Mouse (Mus musculus) heart, adult 2 months (tissue): ENCODE measurements around the gene 1700113H08Rik.

Experiments used
- CTCF ChIP-seq: fragments of 200-600 bp; IDR thresholded peaks from 2 replicates; pipeline ENCODE4 v1.8.1; 2022; ENCODE audit warnings: antibody characterized with exemption, mild to moderate bottlenecking, moderate library complexity
- POLR2A ChIP-seq: fragments of 200-500 bp; IDR thresholded peaks from 2 replicates; pipeline ENCODE4 v1.6.1; 2011; ENCODE audit warnings: mild to moderate bottlenecking, low read depth, low read length, control low read depth; ENCODE audit not compliant: insufficient read depth

DNA sequence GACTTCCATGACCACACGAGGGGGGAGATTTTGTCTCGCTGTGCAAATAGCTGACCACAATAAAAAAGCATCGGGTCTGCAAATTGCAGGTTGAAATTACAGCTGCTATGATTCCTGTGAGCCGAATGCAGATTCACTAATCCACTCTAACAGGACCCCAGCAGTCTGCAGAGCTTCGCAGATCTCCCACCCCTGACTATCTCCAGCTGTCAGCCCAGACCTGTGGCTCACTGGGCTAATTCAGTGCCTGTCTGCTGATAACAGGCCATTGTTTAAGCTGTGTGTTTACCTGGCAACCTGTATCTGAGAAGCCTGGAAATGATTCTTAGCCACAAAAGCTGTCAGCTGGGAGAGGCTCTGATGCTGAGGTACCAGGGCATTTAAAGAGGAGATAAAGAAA lies 20.8 kb upstream of the 1700113H08Rik start:
- TF ChIP-seq POLR2A (no peak), CTCF (no peak)
